Mouse (Mus musculus): Measurements from ENCODE around the gene Ptpre. TPM values are rescaled to one million over a fixed set of nuclear protein-coding genes. Genes with fewer than 3 reads are reported as not detected.

The Ptpre gene
- polyA plus RNA-seq, 1 experiment from 2014 or later = 6.9 TPM

GRCm38 (mm10) chr7:135585125-135585687 is 47.9 kb downstream of the Ptpre start:
- Histone ChIP-seq H3K9me3 (ENCODE audit: control insufficient read depth, low read length) (no peaks in the 10 kb centered on the region), H3K36me3 (replicated peaks; ENCODE audit: control insufficient read depth, insufficient read depth) (no peaks in the 10 kb centered on the region), H3K27ac (no peak overlapping the region), H3K4me1 (replicated peaks; ENCODE audit: control insufficient read depth, insufficient read depth, low read length) (peaks cover 3% of the 10 kb centered on the region; the same call in 1 of the 2 replicates), H3K27me3 (ENCODE audit: control insufficient read depth, insufficient read depth, low read length) (no peaks in the 10 kb centered on the region), H3K4me2 (replicated peaks) (no peak overlapping the region), H3K4me3 (replicated peaks; ENCODE audit: low read length) (no peak overlapping the region), H3K9ac (no peak overlapping the region)
- no peak for DNase-seq (ENCODE audit: low spot score)
- ATAC-seq (ENCODE audit: low FRiP score) = no peak
- WGBS = 84% methylated on average over 1 of the region's 1 CpGs

- 47% methylated on average over 4 of the region's 4 CpGs for WGBS
- 0 out of 2 replicates have a peak, but pooled peaks cover 3% of the 10 kb centered on the region for H3K4me1 ChIP-seq (replicated peaks; ENCODE audit: control insufficient read depth, insufficient read depth, low read length)
- no peaks in the 10 kb centered on the region for H3K36me3 ChIP-seq (replicated peaks; ENCODE audit: control insufficient read depth, insufficient read depth)
- H3K4me3 ChIP-seq (replicated peaks; ENCODE audit: low read length) = no peak overlapping the region
- H3K27me3 ChIP-seq (ENCODE audit: control insufficient read depth, insufficient read depth, low read length) = no peaks in the 10 kb centered on the region
- H3K27ac ChIP-seq = no peak overlapping the region
- DNase-seq (ENCODE audit: low spot score) (no peak), ATAC-seq (ENCODE audit: low FRiP score) (no peak)
- H3K9me3 ChIP-seq (ENCODE audit: control insufficient read depth, low read length) = no peaks in the 10 kb centered on the region
- no peak overlapping the region for H3K4me2 ChIP-seq (replicated peaks)
- no peak overlapping the region for H3K9ac ChIP-seq
Measured at GRCm38 (mm10) chr7:135586402-135586801, 49.1 kb downstream of the Ptpre start.

GRCm38 (mm10) chr7:135587821-135588575 is 50.7 kb downstream of the Ptpre start:
- H3K27ac ChIP-seq = peak overlapping the region; percentile 14; the same call in 1 of the 2 replicates
- H3K9me3 ChIP-seq (ENCODE audit: control insufficient read depth, low read length) = no peaks in the 10 kb centered on the region
- H3K4me2 ChIP-seq (replicated peaks) = no peak overlapping the region
- no peak for ATAC-seq (ENCODE audit: low FRiP score)
- no peak overlapping the region for H3K9ac ChIP-seq
- no peaks in the 10 kb centered on the region for H3K27me3 ChIP-seq (ENCODE audit: control insufficient read depth, insufficient read depth, low read length)
- H3K4me1 ChIP-seq (replicated peaks; ENCODE audit: control insufficient read depth, insufficient read depth, low read length) = 0 out of 2 replicates have a peak, but pooled peaks cover 3% of the 10 kb centered on the region
- H3K4me3 ChIP-seq (replicated peaks; ENCODE audit: low read length) = no peak overlapping the region
- no peak for DNase-seq (ENCODE audit: low spot score)
- H3K36me3 ChIP-seq (replicated peaks; ENCODE audit: control insufficient read depth, insufficient read depth) = no peaks in the 10 kb centered on the region
- WGBS = 44% methylated on average over 2 of the region's 2 CpGs

- no peaks in the 10 kb centered on the region for H3K27me3 ChIP-seq (ENCODE audit: control insufficient read depth, insufficient read depth, low read length)
- 75% methylated on average over 8 of the region's 8 CpGs for WGBS
- ATAC-seq (ENCODE audit: low FRiP score) = no peak
- no peak overlapping the region for H3K4me2 ChIP-seq (replicated peaks)
- H3K9me3 ChIP-seq (ENCODE audit: control insufficient read depth, low read length) = no peaks in the 10 kb centered on the region
- H3K4me3 ChIP-seq (replicated peaks; ENCODE audit: low read length) = no peak overlapping the region
- DNase-seq (ENCODE audit: low spot score) = no peak
- H3K36me3 ChIP-seq (replicated peaks; ENCODE audit: control insufficient read depth, insufficient read depth) = no peaks in the 10 kb centered on the region
- H3K27ac ChIP-seq = no peak overlapping the region
- H3K9ac ChIP-seq = no peak overlapping the region
- 0 out of 2 replicates have a peak, but pooled peaks cover 3% of the 10 kb centered on the region for H3K4me1 ChIP-seq (replicated peaks; ENCODE audit: control insufficient read depth, insufficient read depth, low read length)
Measured at GRCm38 (mm10) chr7:135588620-135589309, 51.5 kb downstream of the Ptpre start.

- Histone ChIP-seq H3K4me3 (replicated peaks; ENCODE audit: low read length) (no peak overlapping the region), H3K4me1 (replicated peaks; ENCODE audit: control insufficient read depth, insufficient read depth, low read length) (peaks cover 2% of the 10 kb centered on the region; the same call in 1 of the 2 replicates), H3K27ac (no peak overlapping the region), H3K9ac (no peak overlapping the region), H3K36me3 (replicated peaks; ENCODE audit: control insufficient read depth, insufficient read depth) (no peaks in the 10 kb centered on the region), H3K9me3 (ENCODE audit: control insufficient read depth, low read length) (no peaks in the 10 kb centered on the region), H3K4me2 (replicated peaks) (no peak overlapping the region), H3K27me3 (ENCODE audit: control insufficient read depth, insufficient read depth, low read length) (no peaks in the 10 kb centered on the region)
- no peak for DNase-seq (ENCODE audit: low spot score)
- 89% methylated on average over 2 of the region's 2 CpGs for WGBS
- ATAC-seq (ENCODE audit: low FRiP score) = no peak
Measured at GRCm38 (mm10) chr7:135591461-135591860, 54.2 kb downstream of the Ptpre start.

GRCm38 (mm10) chr7:135593286-135593685 is 56.0 kb downstream of the Ptpre start:
- peaks cover 10% of the 10 kb centered on the region for H3K4me1 ChIP-seq (replicated peaks; ENCODE audit: control insufficient read depth, insufficient read depth, low read length)
- ATAC-seq (ENCODE audit: low FRiP score) (no peak), DNase-seq (ENCODE audit: low spot score) (no peak)
- H3K36me3 ChIP-seq (replicated peaks; ENCODE audit: control insufficient read depth, insufficient read depth) = no peaks in the 10 kb centered on the region
- no peak overlapping the region for H3K4me2 ChIP-seq (replicated peaks)
- no peak overlapping the region for H3K27ac ChIP-seq
- H3K4me3 ChIP-seq (replicated peaks; ENCODE audit: low read length) = no peak overlapping the region
- no peak overlapping the region for H3K9ac ChIP-seq
- H3K27me3 ChIP-seq (ENCODE audit: control insufficient read depth, insufficient read depth, low read length) = no peaks in the 10 kb centered on the region
- WGBS = 82% methylated on average over 5 of the region's 5 CpGs
- H3K9me3 ChIP-seq (ENCODE audit: control insufficient read depth, low read length) = no peaks in the 10 kb centered on the region

GRCm38 (mm10) chr7:135593825-135594224 is 56.5 kb downstream of the Ptpre start:
- DNase-seq (ENCODE audit: low spot score) (no peak), ATAC-seq (ENCODE audit: low FRiP score) (no peak)
- Histone ChIP-seq H3K9me3 (ENCODE audit: control insufficient read depth, low read length) (no peaks in the 10 kb centered on the region), H3K27ac (no peak overlapping the region), H3K36me3 (replicated peaks; ENCODE audit: control insufficient read depth, insufficient read depth) (no peaks in the 10 kb centered on the region), H3K27me3 (ENCODE audit: control insufficient read depth, insufficient read depth, low read length) (no peaks in the 10 kb centered on the region), H3K4me2 (replicated peaks) (no peak overlapping the region), H3K9ac (no peak overlapping the region), H3K4me3 (replicated peaks; ENCODE audit: low read length) (no peak overlapping the region), H3K4me1 (replicated peaks; ENCODE audit: control insufficient read depth, insufficient read depth, low read length) (peaks cover 10% of the 10 kb centered on the region)
- 92% methylated on average over 3 of the region's 3 CpGs for WGBS

- no peaks in the 10 kb centered on the region for H3K27me3 ChIP-seq (ENCODE audit: control insufficient read depth, insufficient read depth, low read length)
- ATAC-seq (ENCODE audit: low FRiP score) (no peak), DNase-seq (ENCODE audit: low spot score) (no peak)
- H3K4me3 ChIP-seq (replicated peaks; ENCODE audit: low read length) = no peak overlapping the region
- 67% methylated on average over 7 of the region's 7 CpGs for WGBS
- H3K27ac ChIP-seq = no peak overlapping the region
- no peaks in the 10 kb centered on the region for H3K36me3 ChIP-seq (replicated peaks; ENCODE audit: control insufficient read depth, insufficient read depth)
- peaks cover 10% of the 10 kb centered on the region for H3K4me1 ChIP-seq (replicated peaks; ENCODE audit: control insufficient read depth, insufficient read depth, low read length)
- H3K9me3 ChIP-seq (ENCODE audit: control insufficient read depth, low read length) = no peaks in the 10 kb centered on the region
- no peak overlapping the region for H3K4me2 ChIP-seq (replicated peaks)
- H3K9ac ChIP-seq = no peak overlapping the region
Measured at GRCm38 (mm10) chr7:135594676-135595075, 57.4 kb downstream of the Ptpre start.

- no peaks in the 10 kb centered on the region for H3K9me3 ChIP-seq (ENCODE audit: control insufficient read depth, low read length)
- H3K27ac ChIP-seq = no peak overlapping the region
- DNase-seq (ENCODE audit: low spot score) (no peak), ATAC-seq (ENCODE audit: low FRiP score) (no peak)
- WGBS = 55% methylated on average over 5 of the region's 5 CpGs
- H3K4me2 ChIP-seq (replicated peaks) = no peak overlapping the region
- peaks cover 10% of the 10 kb centered on the region for H3K4me1 ChIP-seq (replicated peaks; ENCODE audit: control insufficient read depth, insufficient read depth, low read length)
- no peaks in the 10 kb centered on the region for H3K36me3 ChIP-seq (replicated peaks; ENCODE audit: control insufficient read depth, insufficient read depth)
- no peaks in the 10 kb centered on the region for H3K27me3 ChIP-seq (ENCODE audit: control insufficient read depth, insufficient read depth, low read length)
- H3K4me3 ChIP-seq (replicated peaks; ENCODE audit: low read length) = no peak overlapping the region
- no peak overlapping the region for H3K9ac ChIP-seq
Measured at GRCm38 (mm10) chr7:135595640-135596174, 58.4 kb downstream of the Ptpre start.

Measured in hindbrain, embryonic 14.5 days (tissue).